Mouse (Mus musculus) naive thymus-derived CD4-positive, alpha-beta T cell, adult 2 months (primary cell): ENCODE measurements around the gene Meis2.

Experiments
- DNase-seq: peaks from one replicate; pipeline ENCODE4 v3.0.0-alpha.2; 2011; ENCODE audit warnings: low read depth

Meis2 gene

DNA sequence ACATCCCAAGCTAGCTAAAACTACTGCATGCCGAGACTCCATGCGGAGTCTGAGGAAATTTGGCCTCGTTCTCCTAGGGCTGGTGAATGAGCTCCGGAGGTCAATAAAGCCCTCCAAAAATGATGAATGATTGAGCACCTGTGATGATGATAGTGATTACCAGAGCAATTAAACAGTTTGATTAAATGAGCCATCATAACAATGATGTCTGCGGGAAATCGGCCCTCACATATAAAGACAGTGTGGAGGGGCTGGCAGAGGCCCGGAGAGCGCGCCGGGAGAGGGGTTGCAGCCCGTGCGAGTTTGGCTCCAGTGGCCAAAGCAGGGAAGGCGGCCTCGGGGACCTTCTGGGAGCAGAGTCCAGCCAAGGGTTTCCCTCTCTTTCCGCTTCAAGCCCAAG is 2.1 kb upstream of the Meis2 start:
- DNase-seq: no peak

DNA sequence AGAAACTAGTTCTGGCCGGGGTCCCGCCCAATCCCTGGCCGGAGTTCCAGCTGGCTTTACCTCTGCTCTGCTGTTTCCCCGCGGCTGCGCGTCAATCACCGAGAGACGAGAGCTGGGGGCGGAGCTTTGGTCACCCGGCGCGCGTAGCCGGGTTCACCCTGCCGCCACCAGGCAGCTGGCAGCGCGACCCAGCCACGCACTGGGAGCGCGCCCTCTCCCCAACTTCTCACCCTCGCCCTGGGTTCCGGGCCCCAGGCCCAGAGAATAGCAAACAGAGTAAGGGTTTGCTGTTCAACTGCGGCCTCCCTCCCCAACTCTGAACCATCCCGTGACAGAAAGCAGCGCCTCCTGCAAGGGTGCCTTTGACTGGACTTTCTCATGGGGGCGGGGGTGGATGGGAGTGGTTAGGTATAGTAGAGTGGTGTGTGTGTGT is 1.4 kb upstream of the Meis2 start:
- peak; percentile 3 for DNase-seq

DNA sequence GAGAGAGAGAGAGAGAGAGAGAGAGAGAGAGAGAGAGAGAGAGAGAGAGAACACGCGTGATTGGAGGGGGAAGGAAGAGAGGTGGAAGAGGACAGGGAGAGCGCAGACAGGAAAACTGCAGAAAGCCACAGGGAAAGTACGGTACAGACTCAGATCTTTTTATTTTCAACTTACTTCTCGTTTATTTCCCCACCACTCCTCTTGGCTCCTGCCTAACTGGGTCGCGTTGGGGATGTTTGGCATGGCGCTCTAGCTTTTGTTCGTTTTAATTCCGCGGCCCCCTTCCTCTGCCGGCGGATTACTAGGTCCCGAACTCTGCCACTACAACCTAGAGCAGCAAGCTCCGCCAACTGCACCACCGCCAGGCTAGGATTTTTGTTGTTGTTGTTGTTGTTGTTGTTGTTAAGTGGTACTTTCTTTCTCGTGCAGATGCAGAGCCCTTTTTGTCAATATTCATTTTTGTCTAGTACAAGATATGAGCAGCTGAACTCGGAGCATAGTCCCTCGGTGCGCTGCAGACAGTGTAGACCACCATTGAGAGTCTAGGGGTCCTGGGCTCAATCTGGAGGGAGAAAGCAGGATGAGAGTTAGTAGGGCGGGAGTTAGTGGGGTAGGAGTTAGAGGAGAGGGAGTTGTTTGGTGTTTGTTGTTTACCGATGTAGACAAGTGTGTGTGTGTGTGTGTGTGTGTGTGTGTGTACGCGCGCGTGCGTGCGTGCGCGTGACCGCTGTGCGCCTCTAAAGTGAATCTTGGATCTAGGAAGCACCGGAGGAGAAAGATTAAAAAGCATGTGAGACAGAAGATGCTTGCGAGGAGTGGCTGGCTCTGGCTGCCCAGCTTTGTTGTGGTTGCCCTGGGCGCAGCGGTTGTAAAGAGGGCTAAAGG is 660 bp upstream of the Meis2 start:
- no peak for DNase-seq

DNA sequence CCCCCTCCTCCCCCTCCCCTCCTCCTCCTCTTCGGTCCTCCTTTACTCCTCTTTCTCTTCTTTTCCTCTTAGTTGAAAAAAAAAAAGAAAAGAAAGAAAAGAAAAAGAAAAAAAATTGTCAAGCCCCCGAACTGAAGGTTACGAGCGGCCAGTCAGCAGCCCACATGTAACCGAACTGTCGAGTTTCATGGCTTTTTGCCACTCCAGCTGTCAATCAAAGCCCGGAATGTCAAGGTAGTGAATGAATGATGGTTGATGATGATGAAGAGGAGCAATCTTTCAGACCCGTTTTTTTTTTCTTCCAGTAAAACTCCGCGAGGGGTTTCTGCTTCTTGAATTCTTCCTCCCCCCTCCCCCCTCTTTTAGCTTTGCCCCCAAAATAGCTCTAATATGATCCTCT is 582 bp downstream of the Meis2 start:
- DNase-seq: no peak

DNA sequence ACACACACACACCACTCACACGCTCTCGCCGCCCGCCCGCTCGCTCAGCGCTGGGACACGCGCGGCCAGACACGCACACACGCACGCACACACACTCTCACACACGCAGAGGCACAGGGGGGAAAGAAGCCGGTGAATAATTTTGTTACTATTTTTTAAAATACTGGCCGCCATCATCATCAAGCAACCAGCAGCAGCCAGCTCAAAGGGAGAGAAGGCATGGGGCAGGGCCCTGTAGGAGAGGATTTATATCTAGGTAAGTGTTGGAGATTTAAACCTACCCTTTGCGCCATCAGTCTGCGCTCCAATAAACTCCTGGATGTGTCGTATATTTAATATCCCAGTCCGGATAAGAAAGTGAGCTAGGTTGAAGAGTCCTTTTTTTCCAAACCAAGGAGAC is 1.1 kb downstream of the Meis2 start:
- no peak for DNase-seq

DNA sequence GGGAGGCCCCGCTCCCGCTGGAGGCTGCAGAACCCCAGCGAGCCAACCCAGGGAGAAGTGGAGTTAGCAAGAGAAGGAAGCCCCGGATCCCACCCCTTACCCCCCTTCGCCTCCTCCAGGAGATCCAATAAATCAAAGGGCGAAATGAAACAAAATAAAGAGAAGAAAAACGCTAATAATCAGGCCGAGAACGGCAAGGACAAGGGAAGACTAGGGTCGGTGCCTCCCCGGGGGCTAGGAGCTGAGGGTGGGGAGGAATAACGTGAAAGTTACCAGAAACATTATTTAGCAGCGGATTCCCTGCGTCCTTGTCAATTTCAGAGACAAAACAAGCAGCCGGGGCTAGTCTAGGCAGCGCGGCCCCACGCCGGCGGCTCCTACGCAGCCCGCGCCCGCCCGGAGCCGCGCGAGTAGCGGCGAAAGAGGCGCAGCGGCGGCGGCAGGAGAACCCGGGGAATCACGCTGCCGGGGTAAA is 1.8 kb downstream of the Meis2 start:
- DNase-seq: no peak

DNA sequence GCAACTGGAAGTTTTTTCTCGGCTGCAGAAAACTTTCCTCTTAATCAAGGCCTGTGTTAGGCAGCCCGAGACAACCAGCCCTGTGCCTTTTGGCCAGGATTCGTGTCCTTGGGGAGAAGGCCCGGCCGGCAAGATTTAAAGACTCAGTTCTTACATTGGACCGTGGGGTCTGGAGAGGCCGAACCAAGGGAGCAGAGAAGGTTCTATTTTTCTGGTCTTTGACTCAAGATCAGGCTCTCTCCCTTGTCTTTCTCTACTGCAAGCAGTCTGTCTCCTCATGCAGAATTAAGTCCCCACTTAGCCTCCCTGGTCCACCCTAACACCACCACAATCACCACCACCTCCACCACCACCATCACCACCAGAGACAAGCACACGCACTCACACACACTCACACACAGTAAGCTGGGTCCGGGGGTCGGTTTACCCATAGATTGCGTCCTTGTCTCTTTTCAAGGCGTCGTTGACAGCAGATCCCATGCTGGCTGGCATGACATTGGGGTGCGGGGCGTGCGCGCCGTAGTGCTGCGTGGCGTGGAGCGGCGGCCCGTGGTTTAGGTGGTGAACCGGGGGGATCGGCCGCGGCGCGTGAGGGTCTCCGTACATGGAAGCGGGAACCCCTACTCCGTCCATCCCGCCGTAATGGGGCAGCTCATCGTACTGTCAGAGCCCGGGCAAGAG is 2.7 kb downstream of the Meis2 start:
- DNase-seq: no peak

DNA sequence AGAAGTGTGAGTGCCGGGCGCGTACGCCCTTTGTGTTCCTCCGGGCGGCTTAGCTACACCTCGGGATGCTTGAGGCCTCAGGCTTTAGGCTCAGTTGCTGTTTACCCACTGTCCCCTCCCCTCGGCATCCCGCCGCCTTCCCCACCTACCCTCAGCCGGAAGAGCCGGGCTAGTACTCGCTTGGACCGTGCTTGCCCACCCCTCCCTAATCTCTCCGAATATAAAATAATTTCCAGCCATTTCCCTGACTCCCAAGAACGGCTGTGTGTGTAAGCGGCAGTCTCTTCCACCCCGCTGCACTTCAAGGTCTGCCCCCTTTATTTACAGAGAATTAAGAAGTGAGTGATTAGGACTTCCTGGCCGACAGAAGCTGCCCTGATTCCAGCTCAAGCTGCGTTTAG is 3.4 kb downstream of the Meis2 start:
- no peak for DNase-seq

DNA sequence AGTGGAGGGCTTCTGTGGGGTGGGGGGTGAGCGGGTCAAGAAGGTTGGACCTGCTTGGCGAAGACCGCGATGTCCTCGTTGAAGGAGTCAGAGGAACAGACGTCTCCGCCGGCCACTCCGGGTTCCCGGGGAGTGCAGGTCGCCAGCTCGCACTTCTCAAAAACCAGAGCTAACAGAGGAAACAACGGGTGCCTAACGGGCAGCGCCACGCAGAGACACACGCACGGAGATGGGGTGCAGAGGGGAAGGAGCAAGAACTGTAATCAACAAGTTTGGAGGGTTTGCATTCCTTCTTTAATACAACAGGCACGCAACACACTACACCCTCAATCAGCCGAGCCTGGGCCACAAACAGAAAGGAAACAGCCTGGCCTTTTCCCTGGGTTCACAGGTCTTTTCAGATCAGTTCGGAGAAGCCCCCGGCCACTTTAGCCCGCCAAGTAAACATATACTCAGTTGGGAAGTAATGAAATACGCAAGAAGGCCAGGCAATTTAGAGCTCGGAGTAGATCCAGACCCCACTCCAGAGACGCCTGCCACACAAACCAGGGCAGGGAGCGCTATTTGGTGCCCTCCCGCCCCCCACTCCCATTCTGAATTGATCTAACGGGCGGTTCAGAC is 4.1 kb downstream of the Meis2 start:
- no peak for DNase-seq

DNA sequence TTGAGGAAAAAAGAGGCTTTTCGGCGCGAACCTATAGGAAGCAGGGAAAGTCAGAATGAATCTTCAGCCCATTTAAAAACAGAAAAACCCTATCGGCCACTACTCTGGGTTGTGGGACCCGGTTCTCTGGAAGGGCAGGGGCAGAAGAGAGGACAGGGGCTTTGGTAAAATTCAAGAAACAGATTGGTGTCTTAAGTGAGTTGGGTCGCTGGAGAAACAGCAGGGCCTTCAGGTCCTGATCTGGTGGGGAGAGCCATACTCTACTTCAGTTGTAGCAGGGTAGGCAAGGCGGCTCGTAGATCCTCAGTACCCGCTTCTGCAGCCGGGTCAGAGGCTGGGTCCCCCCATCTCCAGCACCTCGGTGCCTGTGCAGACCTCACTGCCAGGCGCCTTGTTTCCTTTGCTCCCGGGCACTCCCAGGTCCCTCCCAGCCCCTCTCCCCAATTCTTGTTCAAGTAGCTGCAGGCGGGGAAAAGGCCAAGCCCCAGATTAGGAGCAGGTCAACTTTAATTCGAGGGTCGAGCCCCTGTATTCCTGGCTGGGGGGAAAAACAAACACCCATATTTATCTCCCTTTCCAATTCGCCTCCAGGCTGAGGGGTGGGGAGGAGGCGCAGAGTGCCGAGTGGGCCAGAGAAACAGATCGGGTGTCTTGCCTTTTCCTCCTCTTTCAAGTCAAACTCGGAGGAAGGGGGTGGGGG is 4.8 kb downstream of the Meis2 start:
- DNase-seq: no peak

DNA sequence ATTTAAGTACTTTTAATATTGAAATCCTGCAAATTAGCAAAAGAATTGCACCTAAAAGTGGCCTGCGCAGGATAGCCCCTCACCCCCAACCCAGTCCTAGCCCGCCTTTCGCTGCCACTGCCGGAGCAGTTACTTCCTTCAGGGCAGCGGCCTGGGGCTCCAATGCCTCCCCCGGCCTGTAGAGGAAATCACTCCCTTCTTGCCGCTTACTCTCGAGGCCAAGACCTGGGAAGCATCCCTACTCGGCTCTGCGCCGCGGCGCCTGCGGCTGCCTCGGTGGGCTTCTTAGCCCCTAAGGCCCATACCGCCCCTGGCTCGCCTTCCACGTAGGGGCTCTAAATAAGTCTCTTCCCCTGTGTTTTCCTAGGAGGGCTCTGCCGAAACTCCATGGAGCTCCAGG is 5.4 kb downstream of the Meis2 start:
- DNase-seq: no peak

DNA sequence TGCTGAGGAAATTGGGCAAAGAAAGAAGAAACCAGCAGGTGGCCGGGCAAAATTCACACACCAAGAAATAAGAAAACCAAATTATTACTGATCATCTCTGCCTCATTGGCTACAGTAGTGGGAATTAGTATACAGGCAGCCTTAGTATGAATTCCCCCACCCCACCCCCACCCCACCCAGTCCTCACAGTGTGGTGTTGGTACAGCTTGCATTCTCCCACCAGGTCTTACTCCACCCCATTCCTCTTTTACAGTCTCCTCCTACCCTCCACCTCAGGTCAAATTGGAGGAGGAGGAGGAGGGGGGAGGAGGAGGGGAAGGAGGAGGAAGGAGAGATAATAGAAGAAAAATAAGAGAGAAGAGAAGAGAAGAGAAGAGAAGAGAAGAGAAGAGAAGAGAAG is 6.0 kb downstream of the Meis2 start:
- no peak for DNase-seq

DNA sequence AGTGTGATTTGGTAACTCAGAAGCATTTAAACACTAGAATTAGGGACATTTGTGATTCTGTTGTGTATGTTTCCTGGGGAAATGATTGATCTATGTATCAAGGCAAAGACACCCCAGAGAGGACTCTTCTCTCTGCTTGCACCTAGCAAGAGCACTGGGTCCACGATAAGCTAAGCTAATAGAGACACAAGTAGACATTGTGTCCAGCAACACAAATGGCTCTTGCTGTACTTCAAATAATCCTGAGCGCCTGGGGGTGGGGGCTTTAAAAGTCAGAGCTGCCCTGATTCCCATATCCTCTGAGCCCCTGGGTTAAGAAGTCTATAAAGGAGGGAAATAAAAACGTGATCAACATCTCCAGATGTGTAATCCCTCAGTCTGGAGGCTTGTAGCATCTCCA is 6.6 kb downstream of the Meis2 start:
- no peak for DNase-seq

DNA sequence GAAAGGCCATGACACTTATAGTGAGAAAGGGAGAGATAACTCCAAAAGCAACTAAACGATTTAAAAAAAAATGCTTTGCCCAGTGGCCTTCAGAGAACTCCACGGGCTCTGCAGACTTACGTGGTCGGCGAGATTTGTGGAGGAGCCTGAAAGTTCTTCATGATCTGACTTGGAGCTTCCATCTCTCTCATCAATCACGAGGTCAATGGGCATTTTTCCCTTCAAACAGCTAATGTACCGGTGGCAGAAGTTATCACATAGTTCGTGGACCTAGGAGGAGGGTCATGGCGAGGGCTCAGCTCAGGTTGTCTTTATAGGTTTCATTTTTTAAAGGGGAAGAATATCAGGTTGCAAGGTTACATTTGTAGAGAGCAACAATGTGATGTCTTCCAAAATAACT is 7.1 kb downstream of the Meis2 start:
- DNase-seq: no peak

DNA sequence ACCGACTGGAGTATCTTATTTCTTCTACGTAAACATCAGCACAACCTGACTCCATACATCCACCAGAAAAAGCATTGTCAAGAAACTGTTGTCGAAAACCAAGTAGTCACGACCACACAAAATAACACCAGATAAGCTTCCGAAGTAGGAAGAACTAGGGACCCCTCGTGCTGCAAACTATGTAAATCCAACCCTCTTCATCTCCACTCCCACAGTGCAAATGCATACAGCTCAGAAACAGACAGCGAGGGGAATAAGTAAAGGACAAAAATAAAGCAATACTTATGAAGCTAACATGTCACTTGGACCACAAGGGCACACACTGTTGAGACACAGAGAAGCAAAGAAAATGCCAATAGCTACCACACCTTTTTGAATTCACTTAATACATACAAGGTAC is 8.8 kb downstream of the Meis2 start:
- no peak for DNase-seq

DNA sequence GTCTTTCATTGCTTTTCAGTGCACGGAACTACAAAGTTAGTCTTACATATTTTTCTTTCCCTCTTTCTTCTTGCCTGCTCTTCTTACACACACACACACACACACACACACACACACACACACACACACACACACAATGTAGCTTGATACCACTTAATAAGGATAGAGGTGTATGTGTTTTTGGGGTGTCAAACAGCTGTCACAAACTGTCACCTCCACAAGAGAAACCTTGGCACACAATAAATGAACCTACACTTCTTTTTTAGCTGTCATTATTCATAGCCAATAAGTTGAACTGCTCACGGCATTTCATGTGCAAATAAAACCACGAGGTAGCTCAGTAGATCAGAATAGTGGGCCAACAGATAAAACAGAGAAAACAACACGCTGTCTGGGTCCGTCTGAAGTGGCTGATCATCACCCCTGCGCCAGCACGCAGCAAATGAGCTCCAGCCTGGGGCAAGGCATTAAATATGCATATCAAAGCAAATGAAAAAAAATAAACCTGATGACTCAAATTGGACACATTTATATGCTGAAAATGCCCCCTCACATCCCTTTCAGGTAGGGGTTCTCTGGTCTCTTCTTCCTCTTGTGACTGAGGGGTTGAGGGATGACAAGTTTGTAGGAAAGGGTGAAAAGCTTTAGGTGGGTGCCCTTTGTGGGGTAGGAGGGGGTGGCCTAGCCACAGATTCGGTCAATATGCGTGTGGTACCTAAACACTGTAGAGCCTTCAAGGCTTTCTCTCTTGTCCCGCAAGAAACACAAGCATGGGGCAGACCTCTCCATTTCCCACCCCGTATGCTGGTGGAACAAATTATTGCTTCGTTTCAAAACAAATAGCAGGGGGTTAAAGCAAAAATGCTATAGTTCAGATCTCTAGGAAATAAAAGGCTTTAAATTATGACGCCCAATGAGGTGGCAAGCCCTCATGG is 9.7 kb downstream of the Meis2 start:
- DNase-seq: no peak

DNA sequence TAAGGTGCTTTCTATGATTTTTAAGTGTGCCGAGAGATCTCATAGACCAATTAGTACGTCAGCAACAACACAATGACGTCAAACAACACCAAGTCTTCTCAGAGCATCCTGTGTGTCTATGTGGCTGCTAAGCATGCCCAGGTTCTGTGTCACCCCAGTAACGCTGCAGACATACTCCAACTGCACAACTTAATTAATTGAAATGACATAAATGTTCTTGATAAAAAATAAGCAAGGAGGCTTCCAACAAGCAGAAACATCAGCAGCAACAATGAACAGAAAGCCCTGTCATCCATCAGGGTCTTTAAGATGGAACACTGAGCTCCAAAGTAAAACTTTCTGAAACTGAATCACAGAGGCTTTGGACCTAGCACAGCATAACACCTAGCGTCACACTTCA is 11.7 kb downstream of the Meis2 start:
- DNase-seq: no peak

DNA sequence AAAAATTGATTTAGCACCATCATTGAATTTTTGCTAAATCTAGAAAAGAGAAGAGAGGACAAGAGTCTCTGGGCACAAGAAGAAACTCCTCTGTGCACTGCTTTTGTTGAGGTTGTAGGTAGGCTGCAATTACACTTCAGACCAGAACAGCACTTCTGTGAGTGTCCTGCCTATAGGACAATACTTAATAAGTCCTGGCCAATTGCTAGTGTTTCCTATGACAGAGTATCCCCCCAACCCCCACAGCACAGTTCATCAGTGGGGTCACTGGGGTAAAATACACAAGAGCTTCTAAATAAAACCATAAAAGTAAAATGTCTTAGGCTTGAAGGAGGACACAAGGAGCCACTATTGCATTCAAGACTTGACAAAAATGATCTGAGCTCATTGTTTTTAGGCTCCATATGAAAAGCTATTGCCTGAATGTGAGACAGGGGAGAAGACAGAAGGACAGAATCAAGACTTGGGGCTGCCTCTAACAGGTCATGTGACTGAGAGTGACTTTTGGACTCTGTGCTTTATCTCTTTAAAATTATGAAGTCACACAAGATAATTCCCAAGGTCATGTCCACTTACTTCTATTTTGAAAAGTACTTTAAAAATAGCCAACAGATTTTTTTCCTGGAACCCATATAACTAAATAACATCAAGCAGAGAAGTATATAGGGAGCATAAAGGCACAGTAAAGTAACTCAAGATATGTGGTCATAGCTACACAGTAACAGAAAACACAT is 12.8 kb downstream of the Meis2 start:
- DNase-seq: no peak

DNA sequence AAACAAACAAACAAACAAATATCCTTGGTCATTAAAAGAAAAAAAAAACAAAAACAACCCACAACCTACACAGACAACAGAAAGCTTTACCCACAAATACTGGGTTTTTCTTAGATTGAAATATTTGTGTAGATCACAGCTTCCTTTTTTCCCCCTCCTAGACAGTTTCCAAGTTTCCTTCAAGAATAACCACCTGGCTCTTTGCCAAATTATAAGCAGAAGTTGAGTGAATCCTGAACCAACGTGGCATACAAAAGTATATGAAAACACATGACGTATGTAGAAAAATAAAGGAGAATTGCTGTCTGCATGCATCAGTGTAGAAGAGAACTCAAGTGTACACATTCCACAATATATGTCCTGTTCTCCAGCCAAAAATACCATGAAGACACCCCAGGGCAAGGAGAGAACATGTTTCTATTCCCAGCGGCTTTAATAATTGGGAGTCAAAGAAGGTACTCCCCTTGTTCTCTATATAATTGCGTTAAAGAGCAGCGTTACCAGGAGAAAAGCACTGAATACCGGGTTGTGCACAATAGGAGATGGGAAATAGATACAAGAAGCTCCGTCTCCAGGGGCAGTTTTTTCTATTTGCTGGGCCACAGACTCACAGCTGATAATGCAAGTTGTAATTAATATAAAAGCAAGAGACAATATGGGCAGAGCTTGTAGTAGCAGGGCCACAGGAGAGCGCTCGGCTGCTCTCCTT is 13.6 kb downstream of the Meis2 start:
- no peak for DNase-seq

DNA sequence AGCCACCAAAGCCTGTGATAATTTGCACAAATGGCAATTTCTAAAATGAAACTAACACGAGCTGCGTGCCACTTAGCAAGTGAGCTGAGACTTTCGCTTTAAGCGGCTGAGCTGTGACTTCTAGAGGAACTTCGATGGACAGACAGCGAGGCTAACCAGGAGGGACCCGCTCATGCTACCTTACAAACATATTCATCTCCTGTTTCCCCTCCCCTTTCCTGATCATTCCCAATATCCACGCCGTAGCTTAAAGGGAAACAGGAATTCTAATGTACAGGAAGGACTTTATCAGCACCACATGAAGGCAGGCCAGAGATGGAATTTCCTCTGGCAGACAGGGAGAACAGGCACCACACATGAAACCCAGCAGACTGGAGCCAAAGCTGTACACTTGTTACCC is 15.9 kb downstream of the Meis2 start:
- no peak for DNase-seq
